Mouse (Mus musculus) small intestine, adult 2 months (tissue): Measurements from ENCODE around the gene Gm14569.

Experiments
- CTCF ChIP-seq: fragments of 200-500 bp; IDR thresholded peaks from 2 replicates; pipeline ENCODE4 v1.5.1; 2012; ENCODE audit warnings: low read depth, mild to moderate bottlenecking, control low read depth, inconsistent platforms, low read length, moderate library complexity, mixed read lengths; ENCODE audit not compliant: insufficient replicate concordance, insufficient read length; ENCODE audit errors: extremely low read depth
- POLR2A ChIP-seq: fragments of 200-500 bp; IDR thresholded peaks from 2 replicates; pipeline ENCODE4 v1.6.1; 2012; ENCODE audit warnings: low read depth, mild to moderate bottlenecking, control low read depth, inconsistent platforms, low read length, moderate library complexity

DNA sequence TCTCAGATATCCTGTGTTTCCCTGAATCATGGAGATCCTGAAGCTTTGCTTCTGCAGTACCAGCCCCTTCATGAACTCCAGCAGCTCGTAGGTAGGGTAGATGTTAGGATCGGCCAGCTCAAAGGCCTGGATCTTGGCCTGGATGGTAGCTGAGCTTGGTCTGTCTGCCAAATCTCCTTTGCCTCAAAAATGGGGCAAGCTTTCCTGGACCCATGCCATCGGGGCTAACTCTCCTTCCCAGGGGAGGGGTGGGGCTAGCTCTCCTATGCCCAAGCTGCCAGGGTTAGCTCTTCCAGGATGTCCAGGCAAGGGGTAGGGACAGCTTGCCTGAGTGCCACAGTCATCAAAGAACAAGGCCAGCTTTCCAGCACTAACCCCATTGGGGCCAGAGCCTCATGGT lies 72.5 kb downstream of the Gm14569 start:
- TF ChIP-seq CTCF: no peak
- no peak for TF ChIP-seq POLR2A
